Mouse (Mus musculus) cerebellum, adult 2 months (tissue): Measurements from ENCODE around the gene Lsm2.

Experiments
- CTCF ChIP-seq: fragments of 200-500 bp; IDR thresholded peaks from 2 replicates; pipeline ENCODE4 v1.5.1; 2011; ENCODE audit warnings: low read depth, mild to moderate bottlenecking, control low read depth, low read length, moderate library complexity, borderline replicate concordance; ENCODE audit not compliant: insufficient read depth
- POLR2A ChIP-seq: fragments of 200-500 bp; IDR thresholded peaks from 2 replicates; pipeline ENCODE4 v1.6.1; 2011; ENCODE audit warnings: low read length, control low read depth, borderline replicate concordance; ENCODE audit not compliant: insufficient read depth

- TF ChIP-seq CTCF (no peak), POLR2A (no peak)
These were observed 36.5 kb downstream of the Lsm2 start for GRCm38 (mm10) chr17:35018171-35018570.
